Mouse (Mus musculus) adrenal gland, postnatal 10 days (tissue): ENCODE data around the gene Gdpd4. TPM values are rescaled to one million over a fixed set of nuclear protein-coding genes. Genes with fewer than 3 reads are reported as not detected.

Experiments used
- DNase-seq: peaks from one replicate; pipeline ENCODE4 v3.0.0; 2021; ENCODE audit warnings: mixed read lengths
- total RNA-seq, 2 experiments: library from RNA; stranded (reverse); gene quantifications; 2 replicates each; pipeline ENCODE4 v1.2.3; 2021

Gene Gdpd4
- total RNA-seq, 2 experiments from 2014 or later, result not detected

GRCm38 (mm10) chr7:98085314-98085713 lies 165.6 kb downstream of the Gdpd4 start:
- no peak for DNase-seq

GRCm38 (mm10) chr7:98086346-98086745 lies 166.6 kb downstream of the Gdpd4 start:
- DNase-seq, result no peak

- DNase-seq, result no peak
Measured at GRCm38 (mm10) chr7:98095852-98096251, 176.1 kb downstream of the Gdpd4 start.

- DNase-seq, result no peak
Measured at GRCm38 (mm10) chr7:98097557-98097956, 177.8 kb downstream of the Gdpd4 start.

Other genes starting within 250 kb of the Gdpd4 start
- 10 to 100 TPM; 57.5 to 59.1 TPM for gene Clns1a, start 223.3 kb upstream of the Gdpd4 start, total RNA-seq
- 1 to 10 TPM; 6.5 to 6.9 TPM for gene Aqp11, start 181.7 kb upstream of the Gdpd4 start, total RNA-seq
- 10 to 100 TPM; 17.7 to 20.7 TPM for gene Pak1, start 131.4 kb upstream of the Gdpd4 start, total RNA-seq
- 10 to 100 TPM; 48.9 to 87.1 TPM for gene Myo7a, start 199.6 kb downstream of the Gdpd4 start, total RNA-seq
- 1 to 10 TPM in 1 of 2 experiments, under 1 TPM in 1; 0.66 to 1.2 TPM for gene Omp, start 225.5 kb downstream of the Gdpd4 start, total RNA-seq